Mouse (Mus musculus) forebrain, embryonic 12.5 days (tissue): Measurements from ENCODE around the gene Hoxb8. TPM values are rescaled to one million over a fixed set of nuclear protein-coding genes. Genes with fewer than 3 reads are reported as not detected.

Source experiments
- ATAC-seq: fragments of 200-750 bp; cut with Nextera tagmentation; 2 replicates; pipeline ENCODE4 v1.8.0; 2017; ENCODE audit warnings: moderate TSS enrichment; ENCODE audit not compliant: low FRiP score
- H3K27ac ChIP-seq: fragments of 300-500 bp; sonication (generic); 2 replicates; pipeline ENCODE4 v1.5.1; 2016; ENCODE audit warnings: mild to moderate bottlenecking
- H3K27me3 ChIP-seq: fragments of 300-500 bp; sonication (generic); 2 replicates; pipeline ENCODE4 v1.6.1; 2016; ENCODE audit warnings: mild to moderate bottlenecking
- H3K36me3 ChIP-seq: fragments of 300-500 bp; sonication (generic); replicated peaks from 2 replicates; pipeline ENCODE4 v1.6.1; 2016; ENCODE audit warnings: mild to moderate bottlenecking
- H3K4me1 ChIP-seq: fragments of 300-500 bp; sonication (generic); 2 replicates; pipeline ENCODE4 v1.6.1; 2016
- H3K4me2 ChIP-seq: fragments of 300-500 bp; sonication (generic); 2 replicates; pipeline ENCODE4 v1.6.1; 2016; ENCODE audit warnings: mild to moderate bottlenecking, moderate library complexity
- H3K4me3 ChIP-seq: fragments of 300-500 bp; sonication (generic); replicated peaks from 2 replicates; pipeline ENCODE4 v1.5.1; 2016; ENCODE audit warnings: mild to moderate bottlenecking
- H3K9ac ChIP-seq: fragments of 300-500 bp; sonication (generic); 2 replicates; pipeline ENCODE4 v1.6.1; 2016; ENCODE audit warnings: mild to moderate bottlenecking
- H3K9me3 ChIP-seq: fragments of 300-500 bp; sonication (generic); 2 replicates; pipeline ENCODE4 v1.6.1; 2016
- WGBS: fragments of 180-500 bp; shearing (Covaris S2); methylation state at CpG from one replicate; pipeline ENCODE4 v1.1.7; 2016; 5-methylcytosine and 5-hydroxymethylcytosine counted together
- polyA plus RNA-seq: library from polyadenylated mRNA; unstranded; fragments of >200 nt; fragmentation: Nextera tagmentation; extraction: Ambion mirVana; gene quantifications from 2 replicates; pipeline ENCODE4 v1.2.1, GENCODE M21; 2016

The Hoxb8 gene
- polyA plus RNA-seq, 1 experiment from 2014 or later, result not detected

DNA sequence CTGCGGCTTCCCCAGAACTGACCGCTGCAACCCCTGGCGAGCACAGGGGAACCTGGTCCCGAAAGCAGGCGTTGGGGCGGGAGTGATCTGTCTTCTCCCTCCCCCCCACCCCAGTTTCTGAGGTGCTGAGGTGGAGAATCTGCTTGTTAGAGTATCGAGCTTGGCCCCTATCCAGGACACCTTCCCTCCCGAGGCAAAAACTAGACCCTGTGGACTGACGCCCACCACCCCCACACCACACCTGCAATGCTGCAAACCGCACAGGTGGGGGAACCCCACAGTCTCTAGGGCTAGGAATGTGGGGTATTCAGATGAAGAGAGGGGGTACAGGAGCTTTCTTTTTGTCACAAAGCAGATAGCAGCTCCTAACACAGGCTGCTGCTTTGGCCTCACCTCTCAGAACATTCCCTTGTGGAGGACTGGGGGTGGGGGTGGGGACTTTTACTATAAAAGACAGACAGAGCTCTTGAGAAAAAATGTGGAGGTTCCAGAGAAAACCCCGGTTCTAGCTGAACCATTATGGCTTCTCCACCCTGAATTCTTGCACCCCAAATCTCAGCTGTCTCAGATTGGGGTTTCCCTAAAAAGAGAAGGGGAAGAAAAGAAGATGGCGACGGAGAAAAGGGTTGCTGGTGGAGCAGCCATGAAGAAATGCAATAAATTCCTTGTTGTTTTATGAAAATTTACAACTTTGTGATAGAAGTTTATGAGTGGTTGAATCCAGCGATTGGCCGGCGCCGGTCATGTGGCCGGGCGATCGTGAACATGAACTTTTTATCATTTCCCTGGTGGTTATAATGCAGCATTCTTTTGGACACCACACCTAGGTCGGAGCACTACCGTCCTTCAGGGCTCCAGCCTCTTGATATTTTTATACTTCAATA is 10.2 kb downstream of the Hoxb8 start, which contains the start of gene Hoxb6:
TSS of gene Hoxb6 (plus strand) at position 796 of the 884 bp plus-strand sequence.
- no peak for ATAC-seq
- Histone ChIP-seq H3K9me3 (no peaks in the 10 kb centered on the region), H3K27me3 (peaks cover 97% of the 10 kb centered on the region), H3K9ac (no peak within 1 kb of the TSS), H3K4me2 (no peak within 1 kb of the TSS), H3K4me3 (no peak within 1 kb of the TSS), H3K27ac (no peak within 1 kb of the TSS), H3K36me3 (no peaks in the 10 kb centered on the region), H3K4me1 (no peaks in the 10 kb centered on the region)
- under 1% methylated on average over 22 of the region's 22 CpGs for WGBS

GRCm38 (mm10) chr11:96292565-96293301 is 11.0 kb downstream of the Hoxb8 start:
- Histone ChIP-seq H3K36me3 (no peaks in the 10 kb centered on the region), H3K4me1 (no peaks in the 10 kb centered on the region), H3K27me3 (peaks cover 97% of the 10 kb centered on the region), H3K9me3 (no peaks in the 10 kb centered on the region), H3K4me2 (no peak overlapping the region), H3K4me3 (no peak overlapping the region), H3K9ac (no peak overlapping the region), H3K27ac (no peak overlapping the region)
- no peak for ATAC-seq
- under 1% methylated on average over 12 of the region's 12 CpGs for WGBS

GRCm38 (mm10) chr11:96293302-96293921 is 11.7 kb downstream of the Hoxb8 start:
- no peak overlapping the region for H3K27ac ChIP-seq
- H3K36me3 ChIP-seq, result no peaks in the 10 kb centered on the region
- ATAC-seq, result no peak
- H3K4me2 ChIP-seq, result no peak overlapping the region
- H3K27me3 ChIP-seq, result peaks cover 97% of the 10 kb centered on the region
- under 1% methylated on average over 22 of the region's 22 CpGs for WGBS
- H3K9me3 ChIP-seq, result no peaks in the 10 kb centered on the region
- H3K4me1 ChIP-seq, result no peaks in the 10 kb centered on the region
- H3K9ac ChIP-seq, result no peak overlapping the region
- H3K4me3 ChIP-seq, result no peak overlapping the region

DNA sequence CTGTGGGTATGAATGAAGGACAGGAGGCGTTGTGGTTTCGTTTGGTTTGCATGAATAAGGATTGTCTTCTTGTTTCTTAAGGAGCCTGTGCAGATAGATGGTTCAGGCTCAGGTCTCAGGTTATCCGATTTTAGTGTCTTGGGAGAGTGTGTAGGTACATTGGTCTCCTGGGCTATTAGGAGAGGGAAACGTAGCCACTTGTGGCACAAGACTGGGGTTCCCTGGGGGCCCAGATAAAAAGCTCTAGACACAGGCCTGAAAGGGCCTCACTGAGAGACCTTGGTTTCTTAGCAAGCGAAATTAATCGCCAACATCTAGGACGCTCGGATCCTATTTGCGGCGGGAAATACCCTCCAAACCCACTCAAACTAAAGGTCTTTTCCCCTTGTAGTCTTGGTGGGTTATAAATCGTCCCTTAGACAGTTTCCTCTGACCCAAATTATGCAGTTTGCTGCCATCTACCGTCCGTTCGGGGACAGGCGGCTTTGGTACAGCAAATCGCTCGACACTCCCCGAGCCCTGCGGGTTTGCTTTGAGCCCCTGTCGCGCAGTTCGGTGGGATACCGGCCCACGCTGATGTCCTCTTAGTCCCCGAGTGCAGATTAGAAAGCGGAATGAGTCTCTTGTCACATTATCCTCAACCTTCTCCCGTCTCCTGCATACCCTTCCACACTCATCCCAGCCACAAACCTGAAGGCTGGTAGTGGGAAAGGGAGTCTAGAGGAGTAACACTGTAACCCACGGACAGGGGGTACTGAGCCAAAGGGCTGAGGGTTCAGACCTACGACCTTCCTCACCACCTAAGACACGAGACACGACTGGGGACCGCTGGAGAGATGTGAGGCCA is 12.8 kb downstream of the Hoxb8 start:
- no peak for ATAC-seq
- under 1% methylated on average over 32 of the region's 32 CpGs for WGBS
- no peak overlapping the region for H3K4me2 ChIP-seq

DNA sequence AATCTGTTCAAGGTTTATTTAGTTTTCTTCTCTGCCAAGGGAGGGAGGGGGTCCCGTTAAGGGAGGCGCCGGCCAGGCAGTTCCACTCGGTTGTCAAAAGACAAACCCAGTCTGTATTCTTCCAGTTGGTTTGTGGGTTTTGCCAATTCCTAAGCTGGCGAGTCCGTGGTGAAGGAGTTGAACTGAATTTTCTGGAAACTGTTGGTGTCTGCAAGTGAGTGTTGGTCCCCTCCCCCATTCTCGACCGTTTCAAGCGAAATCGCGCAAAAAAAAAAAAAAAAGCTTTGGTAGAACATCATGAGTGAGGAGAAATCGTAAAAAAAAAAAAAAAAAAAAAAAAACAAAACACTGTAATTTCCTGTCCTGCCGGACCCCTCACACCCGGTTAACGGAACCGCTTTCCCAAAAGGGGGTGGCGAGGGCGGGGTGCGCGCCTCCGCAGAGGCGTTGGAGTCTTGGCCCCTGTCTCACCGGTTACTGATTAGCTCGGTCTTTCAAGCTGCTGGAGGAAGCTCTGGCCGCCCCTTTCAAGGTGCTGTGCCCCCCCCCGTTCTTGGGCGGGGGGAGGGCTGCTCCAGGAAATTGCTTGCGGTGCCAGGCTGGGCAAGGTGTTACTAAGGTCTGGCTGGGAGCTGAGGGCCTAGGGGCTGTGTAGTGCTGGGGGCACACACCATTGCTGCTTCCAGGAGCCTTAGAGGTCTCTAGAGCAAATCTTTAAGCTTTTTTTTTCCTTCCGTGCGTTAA is 13.6 kb downstream of the Hoxb8 start:
- Histone ChIP-seq H3K4me1 (peaks cover 4% of the 10 kb centered on the region), H3K9ac (no peak overlapping the region), H3K27ac (no peak overlapping the region), H3K36me3 (no peaks in the 10 kb centered on the region), H3K9me3 (no peaks in the 10 kb centered on the region), H3K27me3 (peaks cover 97% of the 10 kb centered on the region), H3K4me2 (no peak overlapping the region), H3K4me3 (no peak overlapping the region)
- WGBS, result under 1% methylated on average over 30 of the region's 30 CpGs
- no peak for ATAC-seq

More for the DNA sequence above, 12.8 kb downstream of the Hoxb8 start:
- H3K36me3 ChIP-seq, result no peaks in the 10 kb centered on the region
- peaks cover 4% of the 10 kb centered on the region for H3K4me1 ChIP-seq
- no peaks in the 10 kb centered on the region for H3K9me3 ChIP-seq
- H3K27ac ChIP-seq, result no peak overlapping the region
- H3K27me3 ChIP-seq, result peaks cover 97% of the 10 kb centered on the region
- H3K4me3 ChIP-seq, result no peak overlapping the region
- H3K9ac ChIP-seq, result no peak overlapping the region

DNA sequence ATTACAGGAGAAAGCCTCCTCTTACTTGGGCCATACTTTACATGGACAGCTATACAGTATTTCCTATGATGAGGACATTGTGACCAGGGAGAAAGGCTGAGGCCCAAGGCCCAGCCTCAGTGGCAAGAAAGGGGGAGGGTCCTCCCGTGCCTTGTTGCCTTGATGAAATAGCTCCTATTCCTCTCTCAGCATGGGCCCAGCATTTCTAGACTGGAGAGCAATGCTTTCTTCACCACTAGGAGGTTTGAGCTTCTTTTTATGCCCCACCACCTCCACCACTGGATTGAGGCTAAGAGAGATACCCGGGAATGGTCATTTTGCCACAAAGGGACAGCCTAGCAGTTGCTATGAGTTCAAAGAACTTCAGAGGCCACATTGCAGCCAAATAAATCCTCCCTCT is 15.3 kb downstream of the Hoxb8 start:
- H3K4me2 ChIP-seq, result no peak overlapping the region

DNA sequence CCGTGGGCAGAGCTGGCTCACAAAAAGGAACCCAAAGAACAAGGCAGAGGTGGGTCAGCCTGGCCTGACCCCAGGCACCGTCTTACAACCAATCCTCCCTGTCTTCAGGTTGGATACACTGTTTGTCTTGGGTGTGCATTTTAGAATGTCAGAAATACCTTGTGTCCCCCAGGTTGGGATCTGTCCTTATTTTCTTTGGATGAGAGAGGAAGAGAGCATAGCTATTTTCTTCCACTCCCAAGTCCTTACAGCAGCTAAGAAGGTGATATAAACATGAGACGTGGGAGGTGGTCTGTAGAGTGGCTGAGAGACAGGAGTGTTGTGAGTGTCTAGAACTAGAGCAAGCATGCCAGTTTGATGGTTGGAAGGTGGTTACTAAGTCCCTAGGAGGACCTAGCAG is 15.7 kb downstream of the Hoxb8 start:
- Histone ChIP-seq H3K9ac (no peak overlapping the region), H3K9me3 (no peaks in the 10 kb centered on the region), H3K27ac (no peak overlapping the region), H3K36me3 (no peaks in the 10 kb centered on the region), H3K4me3 (no peak overlapping the region), H3K27me3 (peaks cover 100% of the 10 kb centered on the region), H3K4me1 (peaks cover 6% of the 10 kb centered on the region), H3K4me2 (no peak overlapping the region)
- 3% methylated on average over 3 of the region's 3 CpGs for WGBS
- ATAC-seq, result no peak

More for the DNA sequence above, 15.3 kb downstream of the Hoxb8 start:
- Histone ChIP-seq H3K36me3 (no peaks in the 10 kb centered on the region), H3K9ac (no peak overlapping the region), H3K27ac (no peak overlapping the region), H3K4me3 (no peak overlapping the region), H3K4me1 (peaks cover 6% of the 10 kb centered on the region), H3K9me3 (no peaks in the 10 kb centered on the region), H3K27me3 (peaks cover 100% of the 10 kb centered on the region)
- WGBS, result 0% methylated on average over 2 of the region's 2 CpGs
- ATAC-seq, result no peak

DNA sequence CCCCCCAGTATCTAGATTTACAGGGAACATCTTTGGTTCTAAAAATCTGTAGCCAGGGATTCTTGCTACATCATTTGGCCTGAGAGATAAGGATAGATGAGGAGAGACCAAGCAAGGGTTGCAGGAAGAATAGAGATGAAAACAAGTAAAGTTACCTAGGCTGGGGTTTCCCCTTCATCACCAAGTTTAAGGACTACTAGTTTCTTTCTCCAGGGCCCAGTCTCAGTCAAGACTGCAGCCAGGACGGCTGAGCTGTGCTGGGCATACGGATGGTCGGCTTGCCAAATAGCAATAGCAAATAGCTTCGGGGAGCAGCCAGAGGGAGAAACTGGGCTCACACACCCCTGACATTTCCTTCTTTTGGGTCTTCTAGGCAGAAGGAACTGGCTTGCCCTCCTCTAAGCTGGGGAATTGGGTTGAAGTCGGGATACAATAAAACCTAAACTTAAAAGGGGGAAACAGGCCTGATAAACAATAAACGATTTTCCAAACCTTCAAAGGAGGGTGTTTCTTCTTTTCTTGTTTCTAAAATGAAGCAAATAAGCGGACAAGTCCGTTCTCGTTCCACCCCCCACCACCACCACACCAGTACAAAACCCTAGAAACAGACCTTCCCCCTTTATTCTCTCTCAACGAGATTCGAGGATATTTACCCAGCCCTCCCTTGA is 16.4 kb downstream of the Hoxb8 start:
- Histone ChIP-seq H3K27ac (no peak overlapping the region), H3K27me3 (peaks cover 100% of the 10 kb centered on the region), H3K9me3 (no peaks in the 10 kb centered on the region), H3K4me2 (no peak overlapping the region), H3K4me3 (no peak overlapping the region), H3K36me3 (no peaks in the 10 kb centered on the region), H3K9ac (no peak overlapping the region), H3K4me1 (peaks cover 7% of the 10 kb centered on the region)
- ATAC-seq, result no peak
- 4% methylated on average over 11 of the region's 11 CpGs for WGBS

- H3K9ac ChIP-seq, result no peak overlapping the region
- H3K4me2 ChIP-seq, result no peak overlapping the region
- no peaks in the 10 kb centered on the region for H3K9me3 ChIP-seq
- H3K4me1 ChIP-seq, result peaks cover 15% of the 10 kb centered on the region
- ATAC-seq, result no peak
- no peak overlapping the region for H3K27ac ChIP-seq
- H3K36me3 ChIP-seq, result no peaks in the 10 kb centered on the region
- under 1% methylated on average over 66 of the region's 66 CpGs for WGBS
- H3K4me3 ChIP-seq, result no peak overlapping the region; the same call in 1 of the 2 replicates
- H3K27me3 ChIP-seq, result peaks cover 100% of the 10 kb centered on the region
Observed at GRCm38 (mm10) chr11:96298895-96299667, 17.4 kb downstream of the Hoxb8 start.

GRCm38 (mm10) chr11:96299781-96300180 is 18.1 kb downstream of the Hoxb8 start:
- H3K9me3 ChIP-seq, result no peaks in the 10 kb centered on the region
- H3K4me2 ChIP-seq, result no peak overlapping the region
- under 1% methylated on average over 9 of the region's 9 CpGs for WGBS
- no peak for ATAC-seq
- H3K27me3 ChIP-seq, result peaks cover 100% of the 10 kb centered on the region
- H3K27ac ChIP-seq, result no peak overlapping the region
- no peak overlapping the region for H3K9ac ChIP-seq
- H3K36me3 ChIP-seq, result no peaks in the 10 kb centered on the region
- no peak overlapping the region for H3K4me3 ChIP-seq
- H3K4me1 ChIP-seq, result peaks cover 15% of the 10 kb centered on the region
